Mouse (Mus musculus): ENCODE results near the gene 4930470P17Rik.

The 4930470P17Rik gene

GRCm38 (mm10) chr2:170578588-170578987 is 23.2 kb downstream of the 4930470P17Rik start:
- no peak for DNase-seq (ENCODE audit: low spot score)

- DNase-seq (ENCODE audit: low spot score) = no peak
Observed at GRCm38 (mm10) chr2:170577502-170577901, 24.3 kb downstream of the 4930470P17Rik start.

GRCm38 (mm10) chr2:170576077-170576476 is 25.7 kb downstream of the 4930470P17Rik start:
- no peak for DNase-seq (ENCODE audit: low spot score)

- no peak for DNase-seq (ENCODE audit: low spot score)
Observed at GRCm38 (mm10) chr2:170564995-170565394, 36.8 kb downstream of the 4930470P17Rik start.

- no peak for DNase-seq (ENCODE audit: low spot score)
Observed at GRCm38 (mm10) chr2:170563956-170564855, 37.6 kb downstream of the 4930470P17Rik start.

GRCm38 (mm10) chr2:170552088-170552487 is 49.7 kb downstream of the 4930470P17Rik start:
- no peak for DNase-seq (ENCODE audit: low spot score)

- no peak for DNase-seq (ENCODE audit: low spot score)
Observed at GRCm38 (mm10) chr2:170550240-170550639, 51.6 kb downstream of the 4930470P17Rik start.

- DNase-seq (ENCODE audit: low spot score) = no peak
Observed at GRCm38 (mm10) chr2:170549146-170549545, 52.7 kb downstream of the 4930470P17Rik start.

- DNase-seq (ENCODE audit: low spot score) = no peak
Observed at GRCm38 (mm10) chr2:170548046-170548445, 53.8 kb downstream of the 4930470P17Rik start.

GRCm38 (mm10) chr2:170547526-170547925 is 54.3 kb downstream of the 4930470P17Rik start:
- no peak for DNase-seq (ENCODE audit: low spot score)

GRCm38 (mm10) chr2:170545745-170546144 is 56.1 kb downstream of the 4930470P17Rik start:
- no peak for DNase-seq (ENCODE audit: low spot score)

- no peak for DNase-seq (ENCODE audit: low spot score)
Observed at GRCm38 (mm10) chr2:170544950-170545349, 56.9 kb downstream of the 4930470P17Rik start.

- no peak for DNase-seq (ENCODE audit: low spot score)
Observed at GRCm38 (mm10) chr2:170544159-170544558, 57.7 kb downstream of the 4930470P17Rik start.

GRCm38 (mm10) chr2:170543625-170544024 is 58.2 kb downstream of the 4930470P17Rik start:
- DNase-seq (ENCODE audit: low spot score) = no peak

GRCm38 (mm10) chr2:170539211-170539610 is 62.6 kb downstream of the 4930470P17Rik start:
- DNase-seq (ENCODE audit: low spot score) = no peak

GRCm38 (mm10) chr2:170535841-170536240 is 66.0 kb downstream of the 4930470P17Rik start:
- no peak for DNase-seq (ENCODE audit: low spot score)

- DNase-seq (ENCODE audit: low spot score) = no peak
Observed at GRCm38 (mm10) chr2:170534803-170535174, 67.0 kb downstream of the 4930470P17Rik start.

GRCm38 (mm10) chr2:170534116-170534802 is 67.6 kb downstream of the 4930470P17Rik start:
- no peak for DNase-seq (ENCODE audit: low spot score)

GRCm38 (mm10) chr2:170530256-170530655 is 71.6 kb downstream of the 4930470P17Rik start:
- DNase-seq (ENCODE audit: low spot score) = no peak

- no peak for DNase-seq (ENCODE audit: low spot score)
Observed at GRCm38 (mm10) chr2:170529766-170530165, 72.1 kb downstream of the 4930470P17Rik start.
